Mouse (Mus musculus) right cerebral cortex, postnatal 4 days (tissue): Measurements from ENCODE around the gene Lats2.
"Not testable (repeated sequence)": the region's sequence is repeated elsewhere in the genome, so short reads cannot be mapped to it uniquely, and the experiment has no call there.

Source experiments
- DNase-seq: peaks from one replicate; pipeline ENCODE4 v3.0.0-alpha.2; 2022

The Lats2 gene

GRCm38 (mm10) chr14:57758237-57758636 lies at the start of gene Lats2:
Gene Lats2, minus strand, starts transcription at chr14:57758388.
- no peak for DNase-seq

GRCm38 (mm10) chr14:57803731-57804130 lies 45.5 kb upstream of the Lats2 start:
- no peak for DNase-seq

- peak; percentile 95 for DNase-seq
Observed at GRCm38 (mm10) chr14:57797991-57798931, 40.1 kb upstream of the Lats2 start, which contains the start of gene Sap18. Gene Sap18, plus strand, starts transcription at chr14:57798180.

GRCm38 (mm10) chr14:57797551-57797950 lies 39.4 kb upstream of the Lats2 start:
- no peak for DNase-seq

GRCm38 (mm10) chr14:57791171-57791570 lies 33.0 kb upstream of the Lats2 start:
- no peak for DNase-seq

- no peak for DNase-seq
Observed at GRCm38 (mm10) chr14:57789759-57790158, 31.6 kb upstream of the Lats2 start.

GRCm38 (mm10) chr14:57789311-57789710 lies 31.1 kb upstream of the Lats2 start:
- no peak for DNase-seq

GRCm38 (mm10) chr14:57787406-57787805 lies 29.2 kb upstream of the Lats2 start:
- DNase-seq = no peak

- DNase-seq = no peak
Observed at GRCm38 (mm10) chr14:57772157-57772815, 14.1 kb upstream of the Lats2 start.

- DNase-seq = no peak
Observed at GRCm38 (mm10) chr14:57769102-57769501, 10.9 kb upstream of the Lats2 start.

- DNase-seq = no peak
Observed at GRCm38 (mm10) chr14:57760447-57761412, 2.5 kb upstream of the Lats2 start.

GRCm38 (mm10) chr14:57756094-57756493 lies 2.1 kb downstream of the Lats2 start:
- DNase-seq = no peak

GRCm38 (mm10) chr14:57755661-57756060 lies 2.5 kb downstream of the Lats2 start:
- no peak for DNase-seq

GRCm38 (mm10) chr14:57753351-57753992 lies 4.7 kb downstream of the Lats2 start:
- no peak for DNase-seq

GRCm38 (mm10) chr14:57751006-57751405 lies 7.2 kb downstream of the Lats2 start:
- not testable (repeated sequence) for DNase-seq

GRCm38 (mm10) chr14:57749501-57749900 lies 8.7 kb downstream of the Lats2 start:
- DNase-seq = no peak

- peak; percentile 77 for DNase-seq
Observed at GRCm38 (mm10) chr14:57746001-57746771, 12.0 kb downstream of the Lats2 start, which contains the start of gene Gm49361. Gene Gm49361, minus strand, starts transcription at chr14:57746103.

GRCm38 (mm10) chr14:57745291-57745969 lies 12.8 kb downstream of the Lats2 start:
- DNase-seq = peak; percentile 19

GRCm38 (mm10) chr14:57744547-57744946 lies 13.6 kb downstream of the Lats2 start:
- no peak for DNase-seq

- DNase-seq = no peak
Observed at GRCm38 (mm10) chr14:57740651-57741050, 17.5 kb downstream of the Lats2 start.

GRCm38 (mm10) chr14:57737089-57737488 lies 21.1 kb downstream of the Lats2 start:
- no peak for DNase-seq
